Mouse (Mus musculus): ENCODE results near the gene Cep55. TPM values are rescaled to one million over a fixed set of nuclear protein-coding genes. Genes with fewer than 3 reads are reported as not detected.

Gene Cep55
- polyA plus RNA-seq, 1 experiment from 2014 or later: 33.0 TPM

DNA sequence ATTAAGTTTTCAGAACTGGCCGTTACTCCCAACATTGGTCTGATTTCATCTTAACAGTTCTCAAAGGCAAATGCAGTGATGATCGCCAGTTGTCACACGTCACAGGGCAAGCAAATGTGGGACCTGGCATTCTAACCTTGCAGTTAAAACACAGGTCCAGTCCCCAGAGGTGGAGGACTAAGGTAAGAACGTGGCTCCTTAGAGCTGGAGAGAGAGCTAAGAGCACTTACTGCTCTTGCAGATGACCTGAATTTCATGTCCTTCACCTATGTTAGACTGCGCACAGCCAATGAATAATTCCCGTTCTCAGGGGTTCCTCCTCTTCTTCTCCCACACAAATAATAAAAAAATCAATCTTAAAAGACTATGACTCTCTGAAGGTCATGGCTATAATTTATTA lies 27.4 kb upstream of the Cep55 start:
- H3K9ac ChIP-seq (ENCODE audit: low read depth, low read length): no peak overlapping the region
- no peaks in the 10 kb centered on the region for H3K9me3 ChIP-seq (ENCODE audit: control insufficient read depth, low read length)
- H3K4me3 ChIP-seq (ENCODE audit: low read length): no peak overlapping the region
- no peaks in the 10 kb centered on the region for H3K36me3 ChIP-seq (ENCODE audit: control insufficient read depth, insufficient read depth, low read length)
- no peak for ATAC-seq (ENCODE audit: low FRiP score, low TSS enrichment)
- no peaks in the 10 kb centered on the region for H3K27me3 ChIP-seq (ENCODE audit: control insufficient read depth, insufficient read depth, low read length)
- peak overlapping the region; percentile 94 for H3K27ac ChIP-seq (ENCODE audit: low read depth, low read length)
- 74% methylated on average over 6 of the region's 6 CpGs for WGBS
- H3K4me2 ChIP-seq (replicated peaks; ENCODE audit: low read depth, low read length): no peak overlapping the region
- peaks cover 38% of the 10 kb centered on the region for H3K4me1 ChIP-seq (ENCODE audit: control insufficient read depth, insufficient read depth, low read length)

DNA sequence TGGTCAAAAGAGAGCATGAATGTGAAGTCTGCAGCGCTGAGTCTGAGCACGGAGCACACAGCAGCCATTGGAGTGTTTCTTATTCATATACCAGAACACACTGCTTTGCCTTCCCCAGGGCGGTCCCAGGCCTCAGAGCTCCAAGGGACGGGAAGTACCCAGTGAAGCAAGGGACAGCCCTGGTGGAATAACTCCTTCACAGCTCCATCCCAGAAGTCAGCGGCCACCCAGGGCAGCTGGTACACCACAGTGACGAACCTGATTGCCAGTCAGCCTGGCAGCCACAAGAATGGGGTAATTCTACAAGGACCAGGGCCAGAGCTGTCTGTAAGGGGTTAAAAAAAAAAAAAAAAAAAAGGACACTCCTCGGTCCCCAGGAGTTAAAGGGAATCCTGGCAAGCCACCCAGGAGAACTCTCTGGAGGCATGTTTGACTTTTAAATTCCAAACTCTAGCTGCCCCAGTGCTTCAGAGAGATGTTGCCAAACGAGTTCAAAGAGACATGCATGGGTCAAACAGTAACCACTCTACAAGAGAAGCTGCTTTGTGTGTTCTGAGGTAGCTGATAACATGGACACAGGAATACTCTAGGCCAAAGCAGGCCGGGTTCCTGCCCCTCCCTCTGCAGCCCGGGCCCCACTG lies 26.8 kb upstream of the Cep55 start:
- Histone ChIP-seq H3K4me2 (replicated peaks; ENCODE audit: low read depth, low read length) (no peak overlapping the region), H3K4me1 (ENCODE audit: control insufficient read depth, insufficient read depth, low read length) (peaks cover 38% of the 10 kb centered on the region), H3K36me3 (ENCODE audit: control insufficient read depth, insufficient read depth, low read length) (no peaks in the 10 kb centered on the region), H3K9ac (ENCODE audit: low read depth, low read length) (no peak overlapping the region), H3K27me3 (ENCODE audit: control insufficient read depth, insufficient read depth, low read length) (no peaks in the 10 kb centered on the region), H3K4me3 (ENCODE audit: low read length) (no peak overlapping the region), H3K27ac (ENCODE audit: low read depth, low read length) (peak overlapping the region; percentile 94), H3K9me3 (ENCODE audit: control insufficient read depth, low read length) (no peaks in the 10 kb centered on the region)
- ATAC-seq (ENCODE audit: low FRiP score, low TSS enrichment): no peak
- 57% methylated on average over 10 of the region's 10 CpGs for WGBS

DNA sequence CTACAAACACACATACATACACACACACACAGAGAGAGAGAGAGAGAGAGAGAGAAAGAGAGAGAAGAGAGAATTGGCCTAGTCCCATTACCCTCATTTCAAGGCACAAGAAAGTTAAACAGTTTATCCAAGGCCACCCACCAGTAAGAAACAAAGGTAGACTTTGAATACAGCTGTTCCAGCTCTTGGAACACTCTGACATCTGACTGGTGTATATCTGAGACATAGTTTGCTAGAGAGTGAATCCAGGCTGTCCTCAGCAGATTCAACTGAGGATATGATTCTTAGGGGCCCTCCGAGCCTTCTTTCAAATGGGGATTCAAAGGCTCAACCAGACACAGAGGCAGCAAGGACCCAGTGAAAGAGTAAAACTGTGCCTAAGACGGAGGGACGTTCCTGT lies 25.5 kb upstream of the Cep55 start:
- Histone ChIP-seq H3K4me2 (replicated peaks; ENCODE audit: low read depth, low read length) (no peak overlapping the region), H3K4me3 (ENCODE audit: low read length) (no peak overlapping the region), H3K27ac (ENCODE audit: low read depth, low read length) (peak overlapping the region; percentile 86), H3K36me3 (ENCODE audit: control insufficient read depth, insufficient read depth, low read length) (no peaks in the 10 kb centered on the region), H3K9me3 (ENCODE audit: control insufficient read depth, low read length) (no peaks in the 10 kb centered on the region), H3K9ac (ENCODE audit: low read depth, low read length) (no peak overlapping the region), H3K27me3 (ENCODE audit: control insufficient read depth, insufficient read depth, low read length) (no peaks in the 10 kb centered on the region), H3K4me1 (ENCODE audit: control insufficient read depth, insufficient read depth, low read length) (peaks cover 38% of the 10 kb centered on the region)
- 76% methylated on average over 3 of the region's 3 CpGs for WGBS
- ATAC-seq (ENCODE audit: low FRiP score, low TSS enrichment): no peak

DNA sequence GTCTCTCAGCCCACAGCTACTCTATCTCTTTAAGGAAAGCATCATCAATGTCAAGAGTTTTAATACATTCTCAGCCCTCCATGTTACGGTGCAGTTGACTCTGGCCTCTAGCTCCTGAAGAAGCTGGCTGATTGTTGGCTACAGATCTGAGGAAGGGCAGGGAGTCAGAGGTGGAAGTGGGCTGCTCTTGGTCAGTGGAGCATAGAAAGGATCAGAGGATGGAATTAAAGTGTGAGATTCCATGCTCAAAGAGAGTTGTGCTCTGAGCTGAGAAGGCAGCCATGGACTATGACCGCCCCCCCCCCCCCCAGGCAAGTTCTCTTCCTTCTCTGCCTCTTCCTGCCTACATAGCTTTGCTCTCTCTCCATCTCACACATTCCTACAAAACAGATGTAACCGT lies 24.9 kb upstream of the Cep55 start:
- H3K9ac ChIP-seq (ENCODE audit: low read depth, low read length): no peak overlapping the region
- 27% methylated on average over 3 of the region's 3 CpGs for WGBS
- peak overlapping the region; percentile 86 for H3K27ac ChIP-seq (ENCODE audit: low read depth, low read length)
- H3K4me1 ChIP-seq (ENCODE audit: control insufficient read depth, insufficient read depth, low read length): peaks cover 36% of the 10 kb centered on the region
- no peaks in the 10 kb centered on the region for H3K27me3 ChIP-seq (ENCODE audit: control insufficient read depth, insufficient read depth, low read length)
- peak; percentile 63 for ATAC-seq (ENCODE audit: low FRiP score, low TSS enrichment)
- peak overlapping the region; percentile 27 for H3K4me2 ChIP-seq (replicated peaks; ENCODE audit: low read depth, low read length)
- H3K9me3 ChIP-seq (ENCODE audit: control insufficient read depth, low read length): no peaks in the 10 kb centered on the region
- H3K4me3 ChIP-seq (ENCODE audit: low read length): no peak overlapping the region
- no peaks in the 10 kb centered on the region for H3K36me3 ChIP-seq (ENCODE audit: control insufficient read depth, insufficient read depth, low read length)

DNA sequence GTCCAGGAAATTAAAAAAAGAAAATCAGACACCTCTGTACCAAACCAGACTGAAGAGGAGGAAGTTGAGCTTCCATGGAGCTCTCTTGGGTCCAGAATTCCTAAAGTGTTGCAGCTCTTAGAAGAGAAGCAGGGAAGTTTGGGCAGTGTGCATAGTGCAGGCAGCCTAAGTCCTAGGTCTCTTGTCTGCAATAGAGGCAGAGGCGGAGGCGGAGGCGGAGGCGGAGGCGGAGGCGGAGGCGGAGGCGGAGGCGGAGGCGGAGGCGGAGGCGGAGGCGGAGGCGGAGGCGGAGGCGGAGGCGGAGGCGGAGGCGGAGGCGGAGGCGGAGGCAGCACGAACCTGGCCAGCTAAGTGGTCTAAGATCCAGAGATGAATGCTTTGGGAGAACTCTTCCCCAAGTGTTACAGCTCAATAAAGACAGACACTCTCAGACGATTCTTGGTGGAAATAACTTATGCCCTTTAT lies 24.1 kb upstream of the Cep55 start:
- peak overlapping the region; percentile 86 for H3K27ac ChIP-seq (ENCODE audit: low read depth, low read length)
- no peaks in the 10 kb centered on the region for H3K9me3 ChIP-seq (ENCODE audit: control insufficient read depth, low read length)
- no peak overlapping the region for H3K4me3 ChIP-seq (ENCODE audit: low read length)
- WGBS: 1% methylated on average over 15 of the region's 23 CpGs
- no peaks in the 10 kb centered on the region for H3K27me3 ChIP-seq (ENCODE audit: control insufficient read depth, insufficient read depth, low read length)
- H3K4me2 ChIP-seq (replicated peaks; ENCODE audit: low read depth, low read length): peak overlapping the region; percentile 27
- H3K9ac ChIP-seq (ENCODE audit: low read depth, low read length): no peak overlapping the region; the same call in 1 of the 2 replicates
- peak; percentile 75 for ATAC-seq (ENCODE audit: low FRiP score, low TSS enrichment)
- H3K4me1 ChIP-seq (ENCODE audit: control insufficient read depth, insufficient read depth, low read length): peaks cover 33% of the 10 kb centered on the region
- H3K36me3 ChIP-seq (ENCODE audit: control insufficient read depth, insufficient read depth, low read length): no peaks in the 10 kb centered on the region

DNA sequence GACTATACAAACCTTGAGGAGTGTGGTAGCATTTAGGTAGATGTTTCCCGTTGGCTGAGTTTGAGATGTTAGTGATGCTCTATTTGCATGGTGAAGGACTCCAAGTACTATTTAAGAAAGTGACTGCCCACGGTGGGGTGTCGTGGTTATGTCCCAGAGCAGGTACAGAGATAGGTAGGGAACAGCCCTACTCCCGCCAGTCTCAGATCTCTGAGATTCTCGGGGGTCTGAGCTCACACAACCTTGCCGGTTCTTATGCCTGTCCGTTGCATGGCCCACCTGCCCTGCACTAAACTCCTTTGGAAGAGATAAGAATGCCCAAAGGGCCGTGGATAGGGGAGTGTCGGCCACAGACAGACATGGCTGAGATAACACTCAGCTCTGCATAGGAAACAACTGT lies 23.7 kb upstream of the Cep55 start:
- no peaks in the 10 kb centered on the region for H3K9me3 ChIP-seq (ENCODE audit: control insufficient read depth, low read length)
- no peak overlapping the region for H3K9ac ChIP-seq (ENCODE audit: low read depth, low read length)
- peaks cover 28% of the 10 kb centered on the region for H3K4me1 ChIP-seq (ENCODE audit: control insufficient read depth, insufficient read depth, low read length)
- no peaks in the 10 kb centered on the region for H3K27me3 ChIP-seq (ENCODE audit: control insufficient read depth, insufficient read depth, low read length)
- peak overlapping the region; percentile 24; the same call in 1 of the 2 replicates for H3K4me2 ChIP-seq (replicated peaks; ENCODE audit: low read depth, low read length)
- peak; percentile 17; the same call in 1 of the 2 replicates for ATAC-seq (ENCODE audit: low FRiP score, low TSS enrichment)
- H3K4me3 ChIP-seq (ENCODE audit: low read length): no peak overlapping the region
- 60% methylated on average over 9 of the region's 9 CpGs for WGBS
- H3K27ac ChIP-seq (ENCODE audit: low read depth, low read length): no peak overlapping the region
- no peaks in the 10 kb centered on the region for H3K36me3 ChIP-seq (ENCODE audit: control insufficient read depth, insufficient read depth, low read length)

DNA sequence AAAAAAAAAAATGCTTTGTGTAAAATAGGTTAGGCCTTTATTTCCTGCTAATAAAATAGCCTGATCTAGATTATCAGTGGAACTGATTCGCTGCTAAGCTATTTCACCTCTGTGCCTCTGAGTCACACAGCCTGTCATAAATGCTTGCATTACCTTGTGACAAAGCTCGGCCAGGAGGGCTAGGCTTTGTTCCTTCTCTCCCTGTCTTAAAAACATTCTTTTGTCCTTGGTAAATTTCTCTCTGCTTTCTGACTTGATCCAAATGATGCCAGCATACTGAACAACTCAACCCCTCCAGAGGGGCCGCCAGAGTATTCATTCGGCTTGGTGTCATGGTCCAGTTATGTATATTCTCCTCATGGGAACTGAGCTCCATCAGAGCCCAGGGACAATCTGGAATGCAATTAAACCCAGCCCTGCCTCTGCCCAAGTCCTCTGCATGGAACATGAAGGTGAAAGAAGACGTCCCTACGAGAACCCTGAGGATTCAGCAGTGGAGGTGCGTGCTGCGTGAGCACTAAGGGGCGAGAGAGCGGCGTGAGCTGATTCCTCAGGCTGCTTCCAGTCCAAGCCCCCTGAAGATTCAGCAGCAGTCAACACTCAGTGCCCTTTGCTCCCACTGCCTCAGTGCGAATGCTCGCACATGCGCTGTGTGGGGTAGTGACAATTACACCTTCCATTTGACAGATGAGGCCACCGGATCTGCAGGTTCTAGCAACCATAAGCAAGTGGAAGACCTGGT lies 21.6 kb upstream of the Cep55 start:
- no peak for ATAC-seq (ENCODE audit: low FRiP score, low TSS enrichment)
- H3K36me3 ChIP-seq (ENCODE audit: control insufficient read depth, insufficient read depth, low read length): no peaks in the 10 kb centered on the region
- peak overlapping the region; percentile 67 for H3K27ac ChIP-seq (ENCODE audit: low read depth, low read length)
- H3K9me3 ChIP-seq (ENCODE audit: control insufficient read depth, low read length): no peaks in the 10 kb centered on the region
- H3K4me1 ChIP-seq (ENCODE audit: control insufficient read depth, insufficient read depth, low read length): peaks cover 27% of the 10 kb centered on the region
- H3K27me3 ChIP-seq (ENCODE audit: control insufficient read depth, insufficient read depth, low read length): no peaks in the 10 kb centered on the region
- WGBS: 74% methylated on average over 15 of the region's 15 CpGs
- no peak overlapping the region for H3K4me3 ChIP-seq (ENCODE audit: low read length)
- H3K9ac ChIP-seq (ENCODE audit: low read depth, low read length): no peak overlapping the region
- no peak overlapping the region for H3K4me2 ChIP-seq (replicated peaks; ENCODE audit: low read depth, low read length)

DNA sequence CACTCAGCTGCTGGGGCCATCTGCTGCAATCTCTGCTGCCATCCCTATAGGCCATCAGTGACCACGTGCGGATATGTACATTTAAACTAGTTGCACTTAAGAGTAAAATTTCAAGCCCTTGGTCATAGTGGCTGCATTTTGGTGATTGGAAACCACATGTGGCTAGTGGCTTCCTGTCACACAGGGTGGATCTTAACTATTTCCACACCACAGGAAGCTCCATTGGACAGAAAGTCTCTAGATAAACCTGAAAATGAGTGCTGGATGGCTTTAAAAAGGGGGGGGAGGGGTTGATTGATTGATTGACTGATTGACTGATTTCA lies 21.1 kb upstream of the Cep55 start:
- Histone ChIP-seq H3K9ac (ENCODE audit: low read depth, low read length) (no peak overlapping the region), H3K4me2 (replicated peaks; ENCODE audit: low read depth, low read length) (no peak overlapping the region), H3K4me1 (ENCODE audit: control insufficient read depth, insufficient read depth, low read length) (peaks cover 21% of the 10 kb centered on the region), H3K4me3 (ENCODE audit: low read length) (no peak overlapping the region), H3K36me3 (ENCODE audit: control insufficient read depth, insufficient read depth, low read length) (no peaks in the 10 kb centered on the region), H3K9me3 (ENCODE audit: control insufficient read depth, low read length) (no peaks in the 10 kb centered on the region), H3K27ac (ENCODE audit: low read depth, low read length) (no peak overlapping the region), H3K27me3 (ENCODE audit: control insufficient read depth, insufficient read depth, low read length) (no peaks in the 10 kb centered on the region)
- no peak for ATAC-seq (ENCODE audit: low FRiP score, low TSS enrichment)
- 88% methylated on average over 2 of the region's 2 CpGs for WGBS

DNA sequence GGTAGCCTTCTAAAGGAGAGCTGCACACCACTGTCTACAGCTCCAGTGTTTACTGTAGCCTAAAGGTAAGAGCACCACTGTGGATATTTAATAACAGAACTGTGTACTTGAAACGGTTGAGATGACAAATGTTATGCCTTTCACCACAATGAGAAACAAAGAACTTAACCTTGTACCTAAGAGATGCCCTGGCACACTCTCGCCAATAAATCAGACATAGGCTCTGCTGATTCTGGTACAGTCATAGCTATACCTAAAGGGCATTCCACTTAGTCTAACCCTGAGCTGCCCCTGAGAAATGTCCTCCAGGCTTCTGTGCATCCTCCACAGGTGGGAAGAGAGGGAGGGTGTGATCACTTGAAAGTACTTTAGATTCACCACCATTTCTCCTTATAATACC lies 20.1 kb upstream of the Cep55 start:
- H3K36me3 ChIP-seq (ENCODE audit: control insufficient read depth, insufficient read depth, low read length): no peaks in the 10 kb centered on the region
- no peak overlapping the region for H3K9ac ChIP-seq (ENCODE audit: low read depth, low read length)
- WGBS: 72% methylated on average over 2 of the region's 2 CpGs
- peaks cover 14% of the 10 kb centered on the region for H3K4me1 ChIP-seq (ENCODE audit: control insufficient read depth, insufficient read depth, low read length)
- H3K27me3 ChIP-seq (ENCODE audit: control insufficient read depth, insufficient read depth, low read length): no peaks in the 10 kb centered on the region
- no peak overlapping the region for H3K27ac ChIP-seq (ENCODE audit: low read depth, low read length)
- no peaks in the 10 kb centered on the region for H3K9me3 ChIP-seq (ENCODE audit: control insufficient read depth, low read length)
- no peak overlapping the region for H3K4me3 ChIP-seq (ENCODE audit: low read length)
- ATAC-seq (ENCODE audit: low FRiP score, low TSS enrichment): no peak
- no peak overlapping the region for H3K4me2 ChIP-seq (replicated peaks; ENCODE audit: low read depth, low read length)
